Mouse (Mus musculus): ENCODE measurements around the gene Aifm3.

- TF ChIP-seq CTCF (IDR thresholded peaks at IDR 0.05; ENCODE audit: low read depth, low read length) = no peak
- no peak for TF ChIP-seq GATA1 (IDR thresholded peaks at IDR 0.05; ENCODE audit: borderline replicate concordance, low read length)
- no peak for TF ChIP-seq POLR2AphosphoS5 (IDR thresholded peaks at IDR 0.05; ENCODE audit: insufficient replicate concordance, low read depth, low read length)
Measured at GRCm38 (mm10) chr16:17524156-17524555, 34.7 kb downstream of the Aifm3 start.

Data from G1E (cell line).